8 mouse cellular contexts compared by ENCODE assay signal in the genomic region with DNA sequence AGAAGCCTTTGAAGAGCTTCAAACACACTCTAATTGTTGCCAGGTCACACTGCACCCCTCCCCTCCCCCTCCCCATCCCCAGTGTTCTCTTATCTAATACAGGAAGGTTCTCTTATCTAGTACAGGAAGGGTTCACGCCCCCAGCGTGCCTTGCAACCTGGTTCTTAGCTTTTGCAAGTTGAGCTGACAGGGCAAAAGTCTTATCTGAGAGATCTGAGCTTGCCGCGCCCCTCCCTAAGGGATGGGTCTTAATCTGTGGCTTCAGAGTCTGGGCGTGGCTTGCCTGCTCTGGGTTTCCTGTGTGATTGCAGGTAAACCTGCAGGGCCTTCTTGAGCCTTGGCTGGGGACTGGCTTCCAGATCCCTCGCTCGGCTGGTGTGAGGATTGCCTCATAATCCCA. TPM values are rescaled to one million over a fixed set of nuclear protein-coding genes. Genes with fewer than 3 reads are reported as not detected.
A peak's percentile ranks its signal among the peaks of the same experiment; 100 is the strongest.
DNase-seq lines count a peak whose midpoint lies in the region; ATAC-seq lines count a peak whose summit lies in the region.

No protein-coding gene starts in this region.

- H3K4me2 ChIP-seq in kidney, embryonic 15.5 days = peak overlapping the region; percentile 57
- H3K4me2 ChIP-seq in embryonic facial prominence, embryonic 13.5 days = peak overlapping the region; percentile 61
- peak overlapping the region; percentile 56 for H3K4me2 ChIP-seq in lung, embryonic 15.5 days
- H3K4me2 ChIP-seq in neural tube, embryonic 15.5 days = no peak overlapping the region

- H3K27ac ChIP-seq in kidney, embryonic 15.5 days = no peak overlapping the region
- 0 out of 2 replicates have a peak overlapping the region, but pooled peaks have one; percentile 8 for H3K27ac ChIP-seq in embryonic facial prominence, embryonic 13.5 days
- no peak overlapping the region for H3K27ac ChIP-seq in lung, embryonic 15.5 days
- no peak overlapping the region for H3K27ac ChIP-seq in neural tube, embryonic 15.5 days (replicated peaks)

- no peaks in the 10 kb centered on the region for H3K9me3 ChIP-seq in kidney, embryonic 15.5 days (replicated peaks)
- no peaks in the 10 kb centered on the region for H3K9me3 ChIP-seq in embryonic facial prominence, embryonic 13.5 days
- H3K9me3 ChIP-seq in lung, embryonic 15.5 days = no peaks in the 10 kb centered on the region
- H3K9me3 ChIP-seq in neural tube, embryonic 15.5 days (replicated peaks) = no peaks in the 10 kb centered on the region

- H3K4me3 ChIP-seq in kidney, embryonic 15.5 days (replicated peaks) = no peak overlapping the region
- no peak overlapping the region for H3K4me3 ChIP-seq in embryonic facial prominence, embryonic 13.5 days
- peak overlapping the region; percentile 19; the same call in 1 of the 2 replicates for H3K4me3 ChIP-seq in lung, embryonic 15.5 days
- no peak overlapping the region for H3K4me3 ChIP-seq in neural tube, embryonic 15.5 days (replicated peaks)

- peaks cover 27% of the 10 kb centered on the region for H3K4me1 ChIP-seq in kidney, embryonic 15.5 days
- H3K4me1 ChIP-seq in embryonic facial prominence, embryonic 13.5 days = peaks cover 22% of the 10 kb centered on the region
- H3K4me1 ChIP-seq in lung, embryonic 15.5 days = peaks cover 21% of the 10 kb centered on the region
- H3K4me1 ChIP-seq in neural tube, embryonic 15.5 days = peaks cover 11% of the 10 kb centered on the region; the same call in 1 of the 2 replicates

- WGBS in kidney, embryonic 15.5 days = 34% methylated on average over 7 of the region's 7 CpGs
- 23% methylated on average over 7 of the region's 7 CpGs for WGBS in embryonic facial prominence, embryonic 13.5 days
- whole genome bisulfite sequencing in lung, embryonic 15.5 days = 31% methylated on average over 7 of the region's 7 CpGs
- WGBS in neural tube, embryonic 15.5 days = 36% methylated on average over 7 of the region's 7 CpGs

- no peak overlapping the region for H3K9ac ChIP-seq in kidney, embryonic 15.5 days
- no peak overlapping the region for H3K9ac ChIP-seq in embryonic facial prominence, embryonic 13.5 days
- H3K9ac ChIP-seq in lung, embryonic 15.5 days = no peak overlapping the region
- H3K9ac ChIP-seq in neural tube, embryonic 15.5 days (replicated peaks) = no peak overlapping the region

- 0 out of 2 replicates have a peak, but pooled peaks have one; percentile 7 for ATAC-seq in kidney, embryonic 15.5 days (replicated peaks; ENCODE audit: low FRiP score)
- ATAC-seq in embryonic facial prominence, embryonic 13.5 days (ENCODE audit: insufficient number of reproducible peaks, insufficient read depth, low FRiP score, low TSS enrichment, low read depth) = no peak
- ATAC-seq in lung, embryonic 15.5 days (ENCODE audit: borderline replicate concordance, extremely low read depth, low FRiP score, low TSS enrichment) = no peak
- ATAC-seq in neural tube, embryonic 15.5 days (ENCODE audit: low FRiP score) = no peak

- H3K36me3 ChIP-seq in kidney, embryonic 15.5 days = no peaks in the 10 kb centered on the region
- no peaks in the 10 kb centered on the region for H3K36me3 ChIP-seq in embryonic facial prominence, embryonic 13.5 days
- no peaks in the 10 kb centered on the region for H3K36me3 ChIP-seq in lung, embryonic 15.5 days
- H3K36me3 ChIP-seq in neural tube, embryonic 15.5 days = no peaks in the 10 kb centered on the region

- no peak for DNase-seq in kidney, adult 18-20 months
- DNase-seq in thymus, postnatal 0 days (ENCODE audit: low spot score) = peak; percentile 87
- no peak for DNase-seq in c-Kit-positive CD71-positive TER-119-positive erythroid progenitor cells, embryonic 14.5 days (ENCODE audit: low spot score)
- no peak for DNase-seq in frontal cortex, postnatal 10 days (ENCODE audit: low spot score in 2 of 2)

- 0 out of 2 replicates have a peak, but pooled peaks cover 11% of the 10 kb centered on the region for H3K27me3 ChIP-seq in kidney, embryonic 15.5 days
- no peaks in the 10 kb centered on the region for H3K27me3 ChIP-seq in embryonic facial prominence, embryonic 13.5 days
- no peaks in the 10 kb centered on the region for H3K27me3 ChIP-seq in lung, embryonic 15.5 days
- H3K27me3 ChIP-seq in neural tube, embryonic 15.5 days (replicated peaks) = peaks cover 10% of the 10 kb centered on the region; the same call in 1 of the 2 replicates

RNA-seq across cellular contexts. Expression of a gene that starts 9.2 kb away (rescaled TPM):
- 5.8 and 7.0 TPM in 2 replicates for polyA plus RNA-seq in kidney, embryonic 15.5 days (2015; fragmentation: Nextera tagmentation; extraction: Ambion mirVana)
- 17.4 and 25.1 TPM in 2 replicates for polyA plus RNA-seq in embryonic facial prominence, embryonic 13.5 days (2015; fragmentation: Nextera tagmentation; extraction: Ambion mirVana)
- 8.4 TPM in 2 replicates for polyA plus RNA-seq in lung, embryonic 15.5 days (2015; fragmentation: Nextera tagmentation; extraction: Ambion mirVana)
- 3.6 TPM in 2 replicates for polyA plus RNA-seq in thymus, postnatal 0 days (2015; fragmentation: Nextera tagmentation; extraction: Ambion mirVana)
- 6.1 and 6.3 TPM in 2 replicates for polyA plus RNA-seq in neural tube, embryonic 15.5 days (2015; fragmentation: Nextera tagmentation; extraction: Ambion mirVana)
